Mouse (Mus musculus) Patski (cell line): ENCODE data around the gene Dlk2. TPM values are rescaled to one million over a fixed set of nuclear protein-coding genes. Genes with fewer than 3 reads are reported as not detected.

Experiments used
- ATAC-seq: fragments of 100-300 bp; one replicate; pipeline ENCODE4 v1.8.0; 2021
- CTCF ChIA-PET: fragments of 350-600 bp; sonication (Branson Sonifier 250); formaldehyde crosslinking; loops from one replicate; lab custom pipeline; 2022; ENCODE audit warnings: inconsistent platforms; lab: Charles Lee
- POLR2A ChIA-PET: fragments of 350-600 bp; sonication (Branson Sonifier 250); formaldehyde crosslinking; loops from one replicate; lab custom pipeline; 2022; ENCODE audit warnings: antibody characterized with exemption, inconsistent platforms; lab: Charles Lee
- DNase-seq: peaks from one replicate; pipeline ENCODE4 v3.0.0-alpha.2; 2011; ENCODE audit warnings: low read depth, low spot score
- H3K27me3 ChIP-seq: fragments of 371-371 bp; one replicate; pipeline ENCODE4 v1.5.1; 2021
- CTCF ChIP-seq: fragments of 100-300 bp; IDR thresholded peaks from one replicate; pipeline ENCODE4 v1.5.1; 2021
- in situ Hi-C: fragments of 300-500 bp; cut with MboI; formaldehyde crosslinking; loops from 3 replicates; pipeline ENCODE4 v1.11.1; 2018; ENCODE audit warnings: low pct_unique_long_range_greater_than_20kb, mixed read lengths
- polyA plus RNA-seq: library from polyadenylated mRNA; unstranded; gene quantifications from one replicate; pipeline ENCODE4 v1.2.3, GENCODE M21; 2021

The Dlk2 gene
- polyA plus RNA-seq, 1 experiment from 2014 or later, result 1.4 TPM

DNA sequence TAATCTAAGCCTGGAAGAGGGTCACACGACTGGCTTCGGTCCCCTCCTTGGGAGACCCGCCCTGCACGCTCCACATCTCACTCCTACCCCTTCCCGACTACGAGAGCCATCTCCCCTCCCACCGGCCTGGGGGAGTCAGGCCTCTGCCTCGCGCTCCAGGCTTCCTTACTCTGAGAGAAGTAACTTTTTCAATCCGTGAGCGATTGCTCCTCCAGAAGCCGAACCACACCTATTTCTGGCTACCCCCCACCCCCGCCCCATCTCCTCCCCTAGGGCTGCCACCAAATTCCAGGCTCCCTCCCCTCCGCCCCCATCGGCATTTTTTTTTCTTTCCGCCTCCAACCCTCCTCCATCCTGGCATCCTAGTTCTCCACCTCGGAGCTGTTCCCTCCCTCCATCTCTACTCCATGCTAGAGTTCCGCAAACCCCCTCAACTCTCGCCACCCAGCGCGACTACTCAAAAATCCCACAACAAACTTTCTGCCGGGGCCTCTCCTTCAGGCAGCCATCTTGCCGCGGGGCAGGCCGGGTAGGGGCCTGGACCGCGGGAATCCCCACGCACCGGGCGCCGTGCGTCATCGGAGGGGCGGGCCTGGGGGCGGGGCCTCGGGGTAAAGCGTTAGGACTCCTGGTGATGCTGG, 14.6 kb upstream of the Dlk2 start, which contains the start of gene Tjap1:
Gene Tjap1 (minus strand): TSS at position 544 of the 641 bp plus-strand sequence.
- TF ChIP-seq CTCF, result no peak
- ATAC-seq, result peak; percentile 63
- ChIA-PET CTCF (no interaction called here), POLR2A (interaction anchor here (0.7 to 2.2 kb wide), 6 partner anchors 9 to 459 kb away, joined by 3 to 16 read pairs (median 4); no protein-coding TSS in a partner anchor)
- DNase-seq, result no peak
- H3K27me3 ChIP-seq, result no peaks in the 10 kb centered on the region
- in situ Hi-C loops, result no loop called here

DNA sequence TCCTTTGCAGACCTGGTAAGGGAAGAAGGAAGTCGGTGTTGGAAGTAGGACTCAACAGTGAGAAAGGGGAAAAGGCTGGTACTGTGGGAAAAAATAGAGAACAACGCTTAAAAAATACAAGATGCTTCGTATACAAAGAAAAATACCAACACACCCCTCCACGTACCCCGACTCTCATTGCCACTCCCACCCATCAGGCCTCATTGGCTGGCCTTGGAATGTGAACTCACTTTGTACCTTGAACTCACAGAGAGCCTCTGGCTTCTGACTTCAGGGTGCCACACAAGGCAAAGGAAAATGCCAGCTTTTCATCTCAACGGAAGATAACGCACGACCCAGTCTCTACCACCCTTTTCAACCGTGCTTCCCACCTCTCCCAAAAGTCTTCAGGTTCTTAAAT, 14.1 kb upstream of the Dlk2 start:
- CTCF ChIA-PET, result no interaction called here
- ATAC-seq (no peak), DNase-seq (no peak)
- no peak for TF ChIP-seq CTCF
- no peaks in the 10 kb centered on the region for H3K27me3 ChIP-seq
- in situ Hi-C loops, result no loop called here
- POLR2A ChIA-PET, result interaction anchor here (0.7 to 2.2 kb wide), 3 partner anchors 17 to 32 kb away, joined by 3 to 16 read pairs (median 5); no protein-coding TSS in a partner anchor

DNA sequence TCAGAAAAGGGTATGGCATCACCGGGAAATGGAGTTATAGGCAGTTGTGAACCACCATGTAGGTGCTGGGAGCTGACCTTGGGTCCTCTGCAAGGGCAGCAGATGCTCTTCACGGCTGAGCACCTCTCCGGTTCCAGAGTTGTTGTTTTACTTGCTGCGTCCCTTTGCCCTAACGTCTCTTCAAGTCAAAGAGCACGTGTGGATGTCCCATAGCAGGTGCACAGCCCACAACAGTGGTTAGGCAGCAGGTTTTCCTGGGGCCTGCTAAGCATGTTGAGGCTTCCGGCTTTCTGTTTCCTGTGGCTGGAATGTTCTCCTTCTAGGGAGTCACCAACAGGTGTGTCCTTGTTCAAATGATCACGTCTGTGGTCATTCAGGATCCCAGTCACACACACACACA, 13.3 kb upstream of the Dlk2 start:
- POLR2A ChIA-PET, result interaction anchor here (0.7 kb wide), 1 partner anchor 14 kb away, joined by 3 read pairs; no protein-coding TSS in a partner anchor

DNA sequence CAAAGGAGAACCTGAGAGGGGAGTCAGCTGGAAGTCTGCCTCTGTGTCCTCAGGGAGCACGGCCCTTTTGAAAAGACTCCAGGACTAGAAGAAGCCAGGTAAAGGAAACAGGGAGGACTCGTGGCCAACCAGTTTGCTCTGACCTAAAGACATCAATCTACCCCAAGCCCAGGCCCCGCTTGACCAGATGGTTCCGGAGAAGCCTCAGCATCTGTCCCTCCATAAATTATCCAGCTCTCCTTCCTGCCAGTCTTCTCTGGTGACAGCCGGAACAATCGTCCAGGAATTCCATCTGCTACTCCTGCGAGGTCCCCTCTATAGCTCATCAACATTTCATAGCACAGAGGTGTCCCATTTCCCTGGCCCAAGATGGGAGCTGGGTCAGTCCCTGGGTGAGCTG, 12.6 kb upstream of the Dlk2 start:
- no peaks in the 10 kb centered on the region for H3K27me3 ChIP-seq
- in situ Hi-C loops, result no loop called here
- no peak for TF ChIP-seq CTCF
- CTCF ChIA-PET, result interaction anchor here (0.8 to 1.4 kb wide), 2 partner anchors 17 to 19 kb away, joined by 3 read pairs; no protein-coding TSS in a partner anchor
- POLR2A ChIA-PET, result interaction anchor here (0.5 to 1.2 kb wide), 3 partner anchors 10 to 16 kb away, joined by 3 to 4 read pairs (median 3); no protein-coding TSS in a partner anchor
- DNase-seq (no peak), ATAC-seq (no peak)

More for the DNA sequence above, 13.3 kb upstream of the Dlk2 start:
- DNase-seq (no peak), ATAC-seq (no peak)
- CTCF ChIA-PET, result interaction anchor here (1.4 kb wide), 1 partner anchor 18 kb away, joined by 3 read pairs; no protein-coding TSS in a partner anchor
- no peak for TF ChIP-seq CTCF
- no peaks in the 10 kb centered on the region for H3K27me3 ChIP-seq
- in situ Hi-C loops, result no loop called here

DNA sequence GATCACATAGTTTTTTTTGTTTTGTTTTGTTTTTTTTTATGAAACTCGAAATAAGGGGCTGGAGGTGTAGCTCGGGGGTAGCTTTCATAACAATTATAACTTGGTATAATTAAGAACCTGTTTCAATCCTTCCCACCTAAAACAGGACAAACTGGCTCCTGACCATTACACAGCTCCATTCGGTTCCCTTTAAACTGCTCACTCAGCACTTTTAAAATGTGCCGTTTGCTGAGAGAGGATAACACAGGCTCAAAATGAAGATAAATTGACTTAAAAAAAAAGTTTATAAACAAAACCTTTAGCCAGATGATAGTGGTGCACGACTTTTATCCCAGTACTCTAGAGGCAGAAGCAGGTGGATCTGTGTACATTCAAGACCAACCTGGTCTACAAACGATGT, 11.8 kb upstream of the Dlk2 start:
- TF ChIP-seq CTCF, result no peak
- ATAC-seq, result no peak
- H3K27me3 ChIP-seq, result peaks cover under 1% of the 10 kb centered on the region
- DNase-seq, result no peak
- ChIA-PET CTCF (interaction anchor here (0.8 to 1.4 kb wide), 3 partner anchors 17 to 19 kb away, joined by 3 to 4 read pairs (median 3); no protein-coding TSS in a partner anchor), POLR2A (interaction anchor here (1.2 kb wide), 1 partner anchor 11 kb away, joined by 3 read pairs; no protein-coding TSS in a partner anchor)
- in situ Hi-C loops, result no loop called here

DNA sequence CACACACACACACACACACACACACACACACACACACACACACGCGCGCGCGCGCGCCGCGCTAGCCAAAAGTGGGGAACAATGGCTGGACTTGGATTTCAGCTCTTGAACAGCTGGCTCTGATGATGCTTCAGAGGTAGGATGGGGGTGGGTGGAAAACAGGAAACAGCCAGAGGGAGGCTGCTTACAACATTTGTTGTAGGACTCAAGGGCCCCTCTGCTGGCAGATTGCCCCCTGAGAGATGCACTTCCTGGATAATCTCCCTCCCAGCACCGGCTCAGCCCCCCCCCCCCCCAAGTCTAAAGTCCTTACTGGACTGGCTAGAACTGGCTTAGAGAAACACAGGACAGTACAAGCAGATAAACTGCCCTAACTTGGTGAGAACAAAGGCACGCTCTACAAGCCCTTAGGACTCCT, 9.5 kb upstream of the Dlk2 start:
- in situ Hi-C loops, result no loop called here
- DNase-seq (no peak), ATAC-seq (no peak)
- TF ChIP-seq CTCF, result no peak
- CTCF ChIA-PET, result interaction anchor here (1.0 to 1.4 kb wide), 2 partner anchors 9 to 13 kb away, joined by 3 read pairs; no protein-coding TSS in a partner anchor
- H3K27me3 ChIP-seq, result peaks cover 6% of the 10 kb centered on the region
- POLR2A ChIA-PET, result no interaction called here

DNA sequence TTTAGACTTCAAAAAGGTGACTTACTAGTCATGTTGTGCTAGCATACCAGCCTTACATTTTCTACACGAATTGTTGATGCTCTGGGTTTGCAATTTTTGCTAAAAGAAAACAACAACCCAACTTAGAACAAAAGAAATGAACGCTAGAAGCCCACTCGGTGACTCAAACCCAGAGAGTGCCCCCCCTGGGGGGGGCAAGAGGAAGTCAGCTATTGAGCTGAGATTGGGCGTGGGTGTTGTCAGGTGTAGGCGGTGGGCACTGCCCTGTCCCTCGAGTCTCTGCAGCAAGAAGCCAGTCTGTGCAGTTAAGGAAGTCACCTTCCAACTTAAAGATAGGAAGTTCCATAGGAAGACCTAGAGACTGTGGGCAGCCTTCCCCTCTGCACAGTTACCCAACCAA, 620 bp upstream of the Dlk2 start:
- no peak for DNase-seq
- in situ Hi-C loops, result loop anchor here (5.0 kb wide), 1 partner anchor 34 kb away; no protein-coding TSS in a partner anchor
- ATAC-seq, result no peak
- no peak for TF ChIP-seq CTCF
- ChIA-PET CTCF (interaction anchor here (0.9 to 1.7 kb wide), 2 partner anchors 27 to 30 kb away, joined by 4 read pairs; no protein-coding TSS in a partner anchor), POLR2A (no interaction called here)
- H3K27me3 ChIP-seq, result peaks cover 31% of the 10 kb centered on the region

DNA sequence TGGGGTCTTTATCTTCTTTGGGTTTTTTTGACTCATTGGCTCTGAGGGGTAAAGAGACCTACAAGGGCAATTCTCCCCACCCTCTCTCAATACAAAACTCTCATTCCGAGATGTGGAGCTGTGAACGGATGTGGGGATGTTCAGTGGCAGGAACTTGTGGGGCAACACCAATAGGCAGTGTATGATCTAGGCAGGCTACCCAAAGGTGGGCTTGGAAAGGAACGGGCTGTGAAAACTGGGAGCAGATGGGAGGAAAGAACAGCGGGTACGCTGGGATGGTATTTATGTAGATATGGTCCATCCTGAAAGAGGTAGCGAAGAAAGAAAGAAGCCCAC, 225 bp upstream of the Dlk2 start:
- in situ Hi-C loops, result loop anchor here (5.0 kb wide), 1 partner anchor 35 kb away; no protein-coding TSS in a partner anchor
- ChIA-PET POLR2A (interaction anchor here (0.6 kb wide), 1 partner anchor 377 kb away, joined by 3 read pairs; no protein-coding TSS in a partner anchor), CTCF (interaction anchor here (1.7 kb wide), 1 partner anchor 28 kb away, joined by 4 read pairs; no protein-coding TSS in a partner anchor)
- peaks cover 31% of the 10 kb centered on the region for H3K27me3 ChIP-seq
- ATAC-seq (no peak), DNase-seq (no peak)
- TF ChIP-seq CTCF, result no peak

DNA sequence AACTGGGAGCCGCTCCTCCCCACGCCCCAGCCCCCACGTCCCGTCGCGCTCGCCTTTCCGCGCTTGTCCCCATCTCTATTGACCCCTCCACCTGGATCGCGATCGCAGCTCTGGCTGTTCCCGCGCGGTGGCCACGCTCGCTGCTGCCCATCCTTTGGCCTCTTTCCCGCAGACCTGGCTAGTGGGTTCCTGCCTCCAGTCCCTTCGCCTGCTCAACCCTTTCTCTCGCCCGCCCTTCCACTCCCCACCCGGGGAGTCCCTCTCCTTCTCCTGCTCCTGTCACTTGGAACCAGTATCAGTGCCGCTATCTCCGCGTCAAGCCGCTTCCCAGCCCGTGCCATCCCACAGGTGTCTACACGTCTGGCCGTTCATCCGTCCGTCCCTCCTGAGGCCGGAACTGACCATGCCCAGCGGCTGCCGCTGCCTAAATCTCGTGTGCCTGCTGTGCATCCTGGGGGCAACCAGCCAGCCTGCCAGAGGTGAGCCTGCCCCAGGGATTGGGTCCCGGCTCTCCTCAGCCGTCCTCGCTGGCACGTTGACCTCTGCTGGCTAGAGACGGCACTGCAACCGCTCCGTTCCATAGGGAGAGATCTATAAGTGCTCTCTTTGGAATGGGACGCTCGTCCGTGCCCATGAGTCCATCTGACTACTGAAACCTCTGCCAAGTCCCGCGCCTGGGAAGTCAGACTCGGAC, 1.1 kb downstream of the Dlk2 start:
- peak; percentile 66 for ATAC-seq
- TF ChIP-seq CTCF, result no peak
- ChIA-PET CTCF (interaction anchor here (1.0 to 3.7 kb wide), 3 partner anchors 18 to 34 kb away, joined by 3 to 26 read pairs (median 4); no protein-coding TSS in a partner anchor), POLR2A (interaction anchor here (0.9 kb wide), 1 partner anchor 32 kb away, joined by 3 read pairs; no protein-coding TSS in a partner anchor)
- H3K27me3 ChIP-seq, result peaks cover 26% of the 10 kb centered on the region
- in situ Hi-C loops, result loop anchor here (5.0 kb wide), 1 partner anchor 36 kb away; no protein-coding TSS in a partner anchor
- no peak for DNase-seq

DNA sequence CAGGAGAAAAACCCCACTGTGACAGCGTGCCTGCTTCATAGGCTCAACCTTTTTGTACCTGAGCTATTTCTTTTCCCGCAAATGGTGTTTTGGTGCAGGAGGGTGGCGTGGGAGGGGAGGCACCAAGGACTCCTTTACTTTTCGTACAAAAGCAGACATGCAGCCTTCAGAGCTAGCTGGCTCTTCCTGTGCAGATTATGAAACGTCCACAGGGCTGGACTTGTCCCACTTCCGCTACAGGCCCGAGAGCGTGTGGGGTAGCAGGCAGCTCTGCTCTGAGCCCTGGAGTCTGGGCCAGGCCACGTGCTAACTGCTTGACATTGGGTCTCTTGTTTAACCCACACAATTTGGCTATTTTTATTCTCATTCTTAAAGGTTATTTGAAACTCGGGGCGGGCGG, 4.7 kb downstream of the Dlk2 start:
- TF ChIP-seq CTCF, result no peak
- in situ Hi-C loops, result no loop called here
- no peak for ATAC-seq
- ChIA-PET POLR2A (interaction anchor here (1.3 kb wide), 1 partner anchor 41 kb away, joined by 3 read pairs; no protein-coding TSS in a partner anchor), CTCF (interaction anchor here (1.0 to 3.7 kb wide), 2 partner anchors 32 to 37 kb away, joined by 3 to 26 read pairs; no protein-coding TSS in a partner anchor)
- no peak for DNase-seq
- peaks cover 5% of the 10 kb centered on the region for H3K27me3 ChIP-seq
